Mouse (Mus musculus) brain, embryonic 14.5 days (tissue): Measurements from ENCODE around the gene Stard10.

Experiments used
- CTCF ChIP-seq: fragments of 200-500 bp; IDR thresholded peaks from 2 replicates; pipeline ENCODE4 v1.5.1; 2012; ENCODE audit warnings: inconsistent platforms, mild to moderate bottlenecking, moderate library complexity, borderline replicate concordance; ENCODE audit not compliant: insufficient read depth, insufficient read length; ENCODE audit errors: extremely low read depth
- POLR2A ChIP-seq: fragments of 200-500 bp; IDR thresholded peaks from 2 replicates; pipeline ENCODE4 v1.6.1; 2012; ENCODE audit warnings: mild to moderate bottlenecking, inconsistent platforms, borderline replicate concordance; ENCODE audit not compliant: poor library complexity, insufficient read depth, insufficient read length, severe bottlenecking; ENCODE audit errors: extremely low read depth

DNA sequence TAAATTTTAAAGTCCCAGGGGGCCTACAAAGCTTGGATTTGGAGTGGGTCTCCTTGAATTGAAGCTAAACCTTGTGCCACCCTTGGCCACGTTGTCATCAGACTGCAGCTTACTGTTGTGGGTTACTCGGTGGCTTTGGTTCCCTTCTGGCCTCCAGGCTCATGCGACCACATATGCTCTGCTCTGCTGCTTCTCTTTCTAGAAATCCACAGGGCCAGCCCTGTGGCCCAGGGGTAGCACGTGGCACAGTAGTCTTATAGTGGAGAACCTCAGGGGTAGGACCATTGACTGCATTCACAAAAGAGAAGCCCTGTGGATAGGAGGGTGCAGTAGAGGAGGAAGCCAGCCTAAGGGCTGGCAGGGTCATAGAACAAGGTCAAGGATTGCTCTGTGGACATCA, 35.5 kb downstream of the Stard10 start:
- TF ChIP-seq CTCF (no peak), POLR2A (no peak)
